Mouse (Mus musculus) limb, embryonic 14.5 days (tissue): ENCODE results near the gene Tpo. TPM values are rescaled to one million over a fixed set of nuclear protein-coding genes. Genes with fewer than 3 reads are reported as not detected.

Experiments used
- ATAC-seq: fragments of 200-750 bp; cut with Nextera tagmentation; 2 replicates; pipeline ENCODE4 v1.8.0; 2017; ENCODE audit warnings: low read depth, moderate number of reproducible peaks, moderate TSS enrichment; ENCODE audit not compliant: low FRiP score
- DNase-seq: peaks from one replicate; pipeline ENCODE4 v3.0.0-alpha.2; 2015; ENCODE audit warnings: low spot score
- H3K27ac ChIP-seq: fragments of 300-500 bp; sonication (generic); replicated peaks from 2 replicates; pipeline ENCODE4 v1.5.1; 2014; ENCODE audit warnings: low read depth, mild to moderate bottlenecking, low read length, moderate library complexity, mixed read lengths
- H3K27me3 ChIP-seq: fragments of 300-500 bp; sonication (generic); 2 replicates; pipeline ENCODE4 v1.6.1; 2014; ENCODE audit warnings: low read length, mixed read lengths; ENCODE audit not compliant: control insufficient read depth, insufficient read depth
- H3K36me3 ChIP-seq: fragments of 300-500 bp; sonication (generic); 2 replicates; pipeline ENCODE4 v1.6.1; 2014; ENCODE audit warnings: mild to moderate bottlenecking, low read length, moderate library complexity, mixed read lengths; ENCODE audit not compliant: control insufficient read depth, insufficient read depth
- H3K4me1 ChIP-seq: fragments of 300-500 bp; sonication (generic); 2 replicates; pipeline ENCODE4 v1.6.1; 2014; ENCODE audit warnings: antibody characterized with exemption, low read length, mixed read lengths; ENCODE audit not compliant: control insufficient read depth, insufficient read depth
- H3K4me2 ChIP-seq: fragments of 300-500 bp; sonication (generic); replicated peaks from 2 replicates; pipeline ENCODE4 v1.6.1; 2014; ENCODE audit warnings: low read depth, mild to moderate bottlenecking, low read length, moderate library complexity; ENCODE audit not compliant: severe bottlenecking
- H3K4me3 ChIP-seq: fragments of 300-500 bp; sonication (generic); replicated peaks from 2 replicates; pipeline ENCODE4 v1.5.1; 2014; ENCODE audit warnings: low read length
- H3K9ac ChIP-seq: fragments of 300-500 bp; sonication (generic); 2 replicates; pipeline ENCODE4 v1.6.1; 2014; ENCODE audit warnings: mild to moderate bottlenecking, low read depth, low read length, moderate library complexity; ENCODE audit not compliant: severe bottlenecking
- H3K9me3 ChIP-seq: fragments of 300-500 bp; sonication (generic); 2 replicates; pipeline ENCODE4 v1.6.1; 2016; ENCODE audit warnings: low read length; ENCODE audit not compliant: control insufficient read depth
- POLR2A ChIP-seq: fragments of 200-500 bp; IDR thresholded peaks from 2 replicates; pipeline ENCODE4 v1.8.0; 2012; ENCODE audit warnings: inconsistent platforms, mild to moderate bottlenecking, moderate library complexity, borderline replicate concordance; ENCODE audit not compliant: insufficient read depth, insufficient read length; ENCODE audit errors: extremely low read depth
- WGBS: fragments of 180-500 bp; shearing (Covaris S2); extraction: QIAGEN DNeasy Blood & Tissue Kit; methylation state at CpG from one replicate; pipeline ENCODE4 v1.1.7; 2014; 5-methylcytosine and 5-hydroxymethylcytosine counted together
- polyA plus RNA-seq, 2 experiments: library from polyadenylated mRNA; depleted of rRNA in 1 of 2; stranded (reverse) in 1 of 2; unstranded in 1 of 2; fragments of >200 nt; fragmentation: Nextera tagmentation in 1 of 2; extraction: Ambion mirVana in 1 of 2; gene quantifications; 2 replicates each; pipeline versions ENCODE4 v1.2.1 to v1.2.3; 2012 to 2014

The Tpo gene
- polyA plus RNA-seq, 2 experiments = not detected

- no peak for DNase-seq
- Histone ChIP-seq H3K9ac (no peak overlapping the region), H3K4me2 (no peak overlapping the region), H3K4me3 (no peak overlapping the region), H3K4me1 (no peaks in the 10 kb centered on the region), H3K27ac (no peak overlapping the region), H3K9me3 (no peaks in the 10 kb centered on the region), H3K27me3 (no peaks in the 10 kb centered on the region), H3K36me3 (no peaks in the 10 kb centered on the region)
- ATAC-seq = no peak
- WGBS = 91% methylated on average over 1 of the region's 1 CpGs
- TF ChIP-seq POLR2A = no peak
These were observed 103.3 kb downstream of the Tpo start for GRCm38 (mm10) chr12:30029111-30029510.

- H3K27ac ChIP-seq = no peak overlapping the region
- no peak overlapping the region for H3K4me3 ChIP-seq
These were observed 104.6 kb downstream of the Tpo start for GRCm38 (mm10) chr12:30027721-30028340.

GRCm38 (mm10) chr12:30024264-30024825, 108.1 kb downstream of the Tpo start:
- TF ChIP-seq POLR2A = no peak
- Histone ChIP-seq H3K4me3 (no peak overlapping the region), H3K27me3 (no peaks in the 10 kb centered on the region), H3K4me2 (no peak overlapping the region), H3K27ac (no peak overlapping the region), H3K4me1 (no peaks in the 10 kb centered on the region), H3K9me3 (no peaks in the 10 kb centered on the region), H3K36me3 (peaks cover 17% of the 10 kb centered on the region), H3K9ac (no peak overlapping the region)
- WGBS = 75% methylated on average over 2 of the region's 2 CpGs
- ATAC-seq = no peak
- no peak for DNase-seq

More at GRCm38 (mm10) chr12:30027721-30028340, 104.6 kb downstream of the Tpo start:
- no peaks in the 10 kb centered on the region for H3K27me3 ChIP-seq
- WGBS = 51% methylated on average over 3 of the region's 3 CpGs
- DNase-seq = no peak
- H3K9ac ChIP-seq = no peak overlapping the region
- no peak overlapping the region for H3K4me2 ChIP-seq
- no peaks in the 10 kb centered on the region for H3K36me3 ChIP-seq
- H3K4me1 ChIP-seq = no peaks in the 10 kb centered on the region
- no peak for ATAC-seq
- no peak for TF ChIP-seq POLR2A
- H3K9me3 ChIP-seq = no peaks in the 10 kb centered on the region

GRCm38 (mm10) chr12:30023491-30023890, 108.9 kb downstream of the Tpo start:
- H3K4me2 ChIP-seq = no peak overlapping the region
- no peak overlapping the region for H3K27ac ChIP-seq
- TF ChIP-seq POLR2A = no peak
- no peak overlapping the region for H3K4me3 ChIP-seq
- no peaks in the 10 kb centered on the region for H3K27me3 ChIP-seq
- WGBS = 45% methylated on average over 3 of the region's 3 CpGs
- H3K9me3 ChIP-seq = no peaks in the 10 kb centered on the region
- H3K9ac ChIP-seq = no peak overlapping the region
- DNase-seq (no peak), ATAC-seq (no peak)
- H3K4me1 ChIP-seq = no peaks in the 10 kb centered on the region
- peaks cover 26% of the 10 kb centered on the region for H3K36me3 ChIP-seq

- DNase-seq (no peak), ATAC-seq (no peak)
- Histone ChIP-seq H3K9ac (no peak overlapping the region), H3K4me2 (no peak overlapping the region), H3K27me3 (no peaks in the 10 kb centered on the region), H3K27ac (no peak overlapping the region), H3K36me3 (peaks cover 52% of the 10 kb centered on the region), H3K4me3 (no peak overlapping the region), H3K4me1 (no peaks in the 10 kb centered on the region), H3K9me3 (no peaks in the 10 kb centered on the region)
- TF ChIP-seq POLR2A = no peak
These were observed 112.0 kb downstream of the Tpo start for GRCm38 (mm10) chr12:30020447-30020846.
